Mouse (Mus musculus) thymus, adult 18-20 months (tissue): ENCODE measurements around the gene Ssh1.

Experiments
- DNase-seq, 2 experiments: peaks; one replicate each; pipeline ENCODE4 v3.0.0; 2022; ENCODE audit warnings: mixed read lengths in 2 of 2

Ssh1 gene

GRCm38 (mm10) chr5:113993487-113994465 lies at the start of gene Ssh1:
Gene Ssh1 (minus strand): TSS chr5:113993894.
- peak; percentile 31 to 32 for DNase-seq

GRCm38 (mm10) chr5:114041327-114041930 lies 47.7 kb upstream of the Ssh1 start:
- no peak for DNase-seq

GRCm38 (mm10) chr5:114040911-114041310 lies 47.2 kb upstream of the Ssh1 start:
- no peak for DNase-seq

GRCm38 (mm10) chr5:114040508-114040907 lies 46.8 kb upstream of the Ssh1 start:
- DNase-seq = no peak

- no peak for DNase-seq
Observed at GRCm38 (mm10) chr5:114035111-114035510, 41.4 kb upstream of the Ssh1 start.

GRCm38 (mm10) chr5:114034393-114034792 lies 40.7 kb upstream of the Ssh1 start:
- DNase-seq = no peak

- no peak for DNase-seq
Observed at GRCm38 (mm10) chr5:114032161-114032763, 38.6 kb upstream of the Ssh1 start.

- DNase-seq = no peak
Observed at GRCm38 (mm10) chr5:114030652-114031051, 37.0 kb upstream of the Ssh1 start.

- DNase-seq = no peak
Observed at GRCm38 (mm10) chr5:114028111-114028510, 34.4 kb upstream of the Ssh1 start.

GRCm38 (mm10) chr5:114027217-114027944 lies 33.7 kb upstream of the Ssh1 start:
- no peak for DNase-seq

- DNase-seq = no peak
Observed at GRCm38 (mm10) chr5:114024885-114025284, 31.2 kb upstream of the Ssh1 start.

- no peak for DNase-seq
Observed at GRCm38 (mm10) chr5:114024390-114024789, 30.7 kb upstream of the Ssh1 start.

- no peak for DNase-seq
Observed at GRCm38 (mm10) chr5:114015121-114015520, 21.4 kb upstream of the Ssh1 start.

- DNase-seq = no peak
Observed at GRCm38 (mm10) chr5:114009049-114009448, 15.4 kb upstream of the Ssh1 start.

- no peak for DNase-seq
Observed at GRCm38 (mm10) chr5:114007753-114008453, 14.2 kb upstream of the Ssh1 start.

GRCm38 (mm10) chr5:114006974-114007373 lies 13.3 kb upstream of the Ssh1 start:
- DNase-seq = no peak

- DNase-seq = no peak
Observed at GRCm38 (mm10) chr5:114005100-114005499, 11.4 kb upstream of the Ssh1 start.

- DNase-seq = no peak
Observed at GRCm38 (mm10) chr5:114004573-114004972, 10.9 kb upstream of the Ssh1 start.

GRCm38 (mm10) chr5:114003542-114003941 lies 9.8 kb upstream of the Ssh1 start, which contains the start of gene Dao:
Gene Dao (plus strand): TSS chr5:114003703.
- no peak for DNase-seq

- no peak for DNase-seq
Observed at GRCm38 (mm10) chr5:113999382-113999781, 5.7 kb upstream of the Ssh1 start.

- no peak for DNase-seq
Observed at GRCm38 (mm10) chr5:113996458-113996857, 2.8 kb upstream of the Ssh1 start.

- DNase-seq = no peak
Observed at GRCm38 (mm10) chr5:113993031-113993486, 635 bp downstream of the Ssh1 start.
